Mouse (Mus musculus) CH12.LX (cell line): ENCODE data around the gene Anks4b. TPM values are rescaled to one million over a fixed set of nuclear protein-coding genes. Genes with fewer than 3 reads are reported as not detected.

ENCODE experiments used
- DNase-seq: peaks from one replicate; pipeline ENCODE4 v3.0.0-alpha.2; 2013; ENCODE audit errors: extremely low read depth
- H3K27ac ChIP-seq: 2 replicates; pipeline ENCODE4 v1.5.1; 2012; ENCODE audit warnings: low read depth, mild to moderate bottlenecking, control low read depth, moderate library complexity; ENCODE audit not compliant: insufficient read depth
- H3K27me3 ChIP-seq: replicated peaks from 2 replicates; pipeline ENCODE3; 2012; ENCODE audit warnings: inconsistent platforms
- H3K36me3 ChIP-seq, 2 experiments: replicated peaks in 1 of 2; 2 replicates each; pipeline versions ENCODE3 to v1.6.1; 2012; ENCODE audit warnings: inconsistent platforms in 1 of 2, low read length in 1 of 2, mild to moderate bottlenecking in 1 of 2, mixed read lengths in 1 of 2, moderate library complexity in 1 of 2; ENCODE audit not compliant: control insufficient read depth in 1 of 2, insufficient read depth in 1 of 2
- H3K4me1 ChIP-seq, 2 experiments: 2 replicates each; pipeline ENCODE4 v1.6.1; 2012; ENCODE audit warnings: inconsistent platforms in 1 of 2, moderate library complexity in 1 of 2; ENCODE audit not compliant: insufficient read depth in 2 of 2, control insufficient read depth in 1 of 2
- H3K4me2 ChIP-seq: 2 replicates; pipeline ENCODE4 v1.6.1; 2012; ENCODE audit warnings: low read depth, mild to moderate bottlenecking, control low read depth; ENCODE audit not compliant: poor library complexity, insufficient read depth, severe bottlenecking
- H3K4me3 ChIP-seq, 3 experiments: fragments of 150-350 bp in 1 of 3; sonication (generic) in 1 of 3; replicated peaks in 1 of 3; 2 replicates each; pipeline versions ENCODE3 to v1.5.1; 2011 to 2012; ENCODE audit warnings: low read depth in 2 of 3, low read length in 2 of 3, mild to moderate bottlenecking in 2 of 3, moderate library complexity in 2 of 3, control low read depth in 1 of 3, improper control_type of control experiment in 1 of 3, inconsistent platforms in 1 of 3, mixed read lengths in 1 of 3; ENCODE audit not compliant: poor library complexity in 1 of 3
- H3K79me2 ChIP-seq: replicated peaks from 2 replicates; pipeline ENCODE4 v1.6.1; 2012; ENCODE audit warnings: mild to moderate bottlenecking, moderate library complexity; ENCODE audit not compliant: control insufficient read depth, poor library complexity, insufficient read depth, severe bottlenecking; ENCODE audit errors: extremely low read depth
- H3K9ac ChIP-seq: 2 replicates; pipeline ENCODE4 v1.6.1; 2012; ENCODE audit warnings: low read depth, mild to moderate bottlenecking, control low read depth, moderate library complexity; ENCODE audit not compliant: insufficient read depth
- H3K9me3 ChIP-seq: replicated peaks from 2 replicates; pipeline ENCODE3; 2012; ENCODE audit warnings: low read length, inconsistent platforms, mixed read lengths
- BHLHE40 ChIP-seq: IDR thresholded peaks from 2 replicates; pipeline ENCODE4 v1.6.1; 2011; ENCODE audit warnings: mild to moderate bottlenecking, low read depth, low read length, improper control_type of control experiment
- CHD2 ChIP-seq: IDR thresholded peaks from 2 replicates; pipeline ENCODE4 v1.6.1; 2011; ENCODE audit warnings: low read length, improper control_type of control experiment
- CTCF ChIP-seq, 2 experiments: IDR thresholded peaks in 1 of 2; conservative IDR thresholded peaks in 1 of 2; 2 replicates each; pipeline ENCODE4 v1.5.1; 2011 to 2012; ENCODE audit warnings: low read depth in 2 of 2, low read length in 2 of 2, improper control_type of control experiment in 1 of 2, inconsistent platforms in 1 of 2, mild to moderate bottlenecking in 1 of 2, moderate library complexity in 1 of 2
- EP300 ChIP-seq: IDR thresholded peaks from 2 replicates; pipeline ENCODE4 v1.6.1; 2011; ENCODE audit warnings: low read length, improper control_type of control experiment
- ETS1 ChIP-seq: conservative IDR thresholded peaks from 2 replicates; pipeline ENCODE4 v1.6.1; 2012; ENCODE audit warnings: low read depth, mild to moderate bottlenecking, inconsistent platforms, low read length, improper control_type of control experiment, moderate library complexity
- GABPA ChIP-seq: IDR thresholded peaks from 2 replicates; pipeline ENCODE4 v1.6.1; 2012; ENCODE audit warnings: low read depth, low read length, improper control_type of control experiment, inconsistent platforms; ENCODE audit not compliant: insufficient replicate concordance
- HCFC1 ChIP-seq: IDR thresholded peaks from 2 replicates; pipeline ENCODE4 v1.6.1; 2012; ENCODE audit warnings: low read depth, mild to moderate bottlenecking, inconsistent platforms, low read length, improper control_type of control experiment
- JUN ChIP-seq: IDR thresholded peaks from 2 replicates; pipeline ENCODE4 v1.6.1; 2011; ENCODE audit warnings: low read depth, mild to moderate bottlenecking, low read length, improper control_type of control experiment, moderate library complexity; ENCODE audit not compliant: insufficient read depth
- JUND ChIP-seq: conservative IDR thresholded peaks from 2 replicates; pipeline ENCODE4 v1.6.1; 2011; ENCODE audit warnings: low read depth, low read length, improper control_type of control experiment
- KAT2A ChIP-seq: IDR thresholded peaks from 2 replicates; pipeline ENCODE4 v1.6.1; 2012; ENCODE audit warnings: low read length, improper control_type of control experiment, inconsistent platforms; ENCODE audit not compliant: insufficient replicate concordance
- MAX ChIP-seq: IDR thresholded peaks from 2 replicates; pipeline ENCODE4 v1.6.1; 2011; ENCODE audit warnings: low read length, improper control_type of control experiment
- MYC ChIP-seq: IDR thresholded peaks from 2 replicates; pipeline ENCODE4 v1.6.1; 2011; ENCODE audit warnings: low read depth, mild to moderate bottlenecking, improper control_type of control experiment, low read length
- NELFE ChIP-seq: IDR thresholded peaks from 2 replicates; pipeline ENCODE4 v1.6.1; 2011; ENCODE audit warnings: low read depth, low read length, improper control_type of control experiment
- POLR2A ChIP-seq: IDR thresholded peaks from 2 replicates; pipeline ENCODE4 v1.6.1; 2011; ENCODE audit warnings: low read depth, mild to moderate bottlenecking, improper control_type of control experiment, low read length
- POLR2AphosphoS2 ChIP-seq: IDR thresholded peaks from 2 replicates; pipeline ENCODE4 v1.6.1; 2011; ENCODE audit warnings: low read depth, low read length, improper control_type of control experiment
- RAD21 ChIP-seq: IDR thresholded peaks from 2 replicates; pipeline ENCODE4 v1.6.1; 2011; ENCODE audit warnings: low read depth, mild to moderate bottlenecking, low read length, improper control_type of control experiment, moderate library complexity
- RCOR1 ChIP-seq: conservative IDR thresholded peaks from 2 replicates; pipeline ENCODE4 v1.6.1; 2012; ENCODE audit warnings: low read depth, mild to moderate bottlenecking, inconsistent platforms, low read length, improper control_type of control experiment
- SIN3A ChIP-seq: IDR thresholded peaks from 2 replicates; pipeline ENCODE4 v1.6.1; 2012; ENCODE audit warnings: low read length, improper control_type of control experiment, inconsistent platforms
- SMC3 ChIP-seq: IDR thresholded peaks from 2 replicates; pipeline ENCODE4 v1.6.1; 2011; ENCODE audit warnings: low read depth, low read length, improper control_type of control experiment
- TBP ChIP-seq: conservative IDR thresholded peaks from 2 replicates; pipeline ENCODE4 v1.6.1; 2011; ENCODE audit warnings: low read depth, low read length, improper control_type of control experiment
- TCF12 ChIP-seq: IDR thresholded peaks from 2 replicates; pipeline ENCODE4 v1.6.1; 2014; ENCODE audit warnings: low read depth, mild to moderate bottlenecking, inconsistent platforms, low read length, improper control_type of control experiment
- UBTF ChIP-seq: IDR thresholded peaks from 2 replicates; pipeline ENCODE4 v1.6.1; 2012; ENCODE audit warnings: low read depth, mild to moderate bottlenecking, inconsistent platforms, low read length, improper control_type of control experiment, moderate library complexity
- USF1 ChIP-seq: IDR thresholded peaks from 2 replicates; pipeline ENCODE4 v1.6.1; 2014; ENCODE audit warnings: low read depth, mild to moderate bottlenecking, inconsistent platforms, low read length, improper control_type of control experiment
- ZC3H11A ChIP-seq: IDR thresholded peaks from 2 replicates; pipeline ENCODE4 v1.6.1; 2012; ENCODE audit warnings: low read depth, mild to moderate bottlenecking, inconsistent platforms, low read length, improper control_type of control experiment
- ZMIZ1 ChIP-seq: IDR thresholded peaks from 2 replicates; pipeline ENCODE4 v1.6.1; 2012; ENCODE audit warnings: low read depth, mild to moderate bottlenecking, inconsistent platforms, low read length, improper control_type of control experiment
- ZNF384 ChIP-seq: IDR thresholded peaks from 2 replicates; pipeline ENCODE4 v1.6.1; 2012; ENCODE audit warnings: low read depth, low read length, improper control_type of control experiment, inconsistent platforms
- dilution Hi-C: fragments of 300-500 bp; cut with MboI; formaldehyde crosslinking; loops from 2 replicates; pipeline ENCODE4 v1.14.3; 2020; ENCODE audit warnings: low sequenced_read_pairs; ENCODE audit not compliant: extremely low pct_unique_long_range_greater_than_20kb, extremely low pct_ligation_motif_present
- in situ Hi-C: fragments of 300-500 bp; cut with MboI; formaldehyde crosslinking; loops from 3 replicates; pipeline ENCODE4 v1.14.3; 2019; ENCODE audit warnings: low sequenced_read_pairs, low pct_ligation_motif_present, low pct_unique_long_range_greater_than_20kb, mixed read lengths
- polyA plus RNA-seq: library from polyadenylated mRNA; unstranded; fragments of >175 nt; gene quantifications from 2 replicates; pipeline ENCODE4 v1.2.1, GENCODE M21; 2012; ENCODE audit warnings: low read depth; ENCODE audit not compliant: insufficient read length
- total RNA-seq, 2 experiments: library from RNA; depleted of rRNA; stranded (reverse); fragments of 300-350 nt in 1 of 2; fragments of >200 nt in 1 of 2; gene quantifications; 2 replicates each; pipeline ENCODE4 v1.2.3; 2012 to 2014

Gene Anks4b
- total and polyA plus RNA-seq, 3 experiments: not detected

DNA sequence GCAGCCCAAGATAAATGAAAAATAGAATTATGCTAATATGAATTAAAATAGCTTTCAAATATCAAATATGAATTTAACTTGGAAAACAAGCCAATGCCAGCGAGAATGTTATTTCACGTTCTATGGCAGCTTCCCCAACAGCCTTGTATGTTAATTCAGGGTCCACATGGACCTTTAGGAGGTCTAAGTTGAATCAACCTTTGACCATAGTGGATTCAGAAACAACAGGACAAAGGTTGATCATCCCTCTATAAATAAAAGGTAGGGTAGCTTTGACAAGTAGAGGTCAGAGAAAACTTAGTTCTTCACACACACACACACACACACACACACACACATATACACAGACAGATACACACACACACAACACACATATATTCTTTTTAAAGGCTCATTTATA, 22.8 kb upstream of the Anks4b start:
- DNase-seq: no peak
- dilution Hi-C loops (no loop called here), in situ Hi-C loops (no loop called here)
- no peak overlapping the region for H3K9ac ChIP-seq
- no peaks in the 10 kb centered on the region for H3K36me3 ChIP-seq
- no peak overlapping the region for H3K4me2 ChIP-seq
- no peak overlapping the region for H3K27ac ChIP-seq
- H3K4me1 ChIP-seq: peaks cover 2 to 16% of the 10 kb centered on the region in 2 experiments; a peak in 2 of 4 replicates
- TF ChIP-seq SMC3: no peak
- no peak for TF ChIP-seq TBP
- no peak for TF ChIP-seq RCOR1
- no peak for TF ChIP-seq TCF12
- TF ChIP-seq SIN3A: no peak
- TF ChIP-seq USF1: no peak
- TF ChIP-seq CTCF (conservative IDR thresholded peaks at IDR 0.05 in 1 of 2, IDR thresholded peaks at IDR 0.05 in 1 of 2; ENCODE audit: low read depth in 2 of 2, low read length in 2 of 2): no peak
- no peak for TF ChIP-seq NELFE
- no peak for TF ChIP-seq GABPA
- no peak for TF ChIP-seq POLR2A
- no peak for TF ChIP-seq ZNF384
- TF ChIP-seq MYC: no peak
- no peak for TF ChIP-seq CHD2
- TF ChIP-seq HCFC1: no peak
- TF ChIP-seq MAX: no peak
- TF ChIP-seq POLR2AphosphoS2: no peak
- TF ChIP-seq JUN: no peak
- TF ChIP-seq RAD21: no peak
- no peaks in the 10 kb centered on the region for H3K27me3 ChIP-seq
- H3K9me3 ChIP-seq: peaks cover 6% of the 10 kb centered on the region
- H3K4me3 ChIP-seq: no peak overlapping the region
- H3K79me2 ChIP-seq: no peaks in the 10 kb centered on the region

DNA sequence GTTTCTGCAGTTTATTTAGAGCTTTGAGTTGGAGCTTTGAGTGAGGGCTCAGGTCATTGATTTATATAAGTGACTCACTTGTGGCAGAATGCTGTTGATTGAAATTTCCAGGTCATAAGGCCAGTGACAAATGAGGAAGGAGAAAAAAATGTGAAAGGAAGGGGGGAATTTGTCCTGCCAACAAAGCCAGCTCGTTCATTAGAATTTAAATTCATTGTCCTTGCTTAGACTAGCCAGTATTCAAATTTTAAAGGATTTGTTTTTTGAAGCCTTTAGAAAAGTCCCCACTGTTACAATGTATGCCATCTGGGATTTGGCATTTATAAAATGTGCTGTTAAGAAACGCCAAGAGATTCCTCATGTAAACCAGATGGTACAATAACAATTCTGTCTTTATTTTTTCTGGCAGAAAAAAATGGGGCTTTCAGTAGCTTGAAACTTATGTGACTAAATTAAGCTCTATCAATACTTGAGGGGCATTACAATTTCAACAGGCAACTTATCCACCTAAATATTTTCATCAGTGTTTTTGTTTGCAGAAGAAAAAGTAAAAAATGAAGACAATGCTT, 16.7 kb upstream of the Anks4b start:
- Histone ChIP-seq H3K4me3 (no peak overlapping the region), H3K79me2 (no peaks in the 10 kb centered on the region), H3K36me3 (no peaks in the 10 kb centered on the region), H3K27me3 (no peaks in the 10 kb centered on the region), H3K9me3 (peaks cover 12% of the 10 kb centered on the region), H3K4me2 (no peak overlapping the region), H3K9ac (no peak overlapping the region), H3K27ac (no peak overlapping the region), H3K4me1 (no peaks in the 10 kb centered on the region)
- dilution Hi-C loops (no loop called here), in situ Hi-C loops (no loop called here)
- no peak for DNase-seq
- TF ChIP-seq EP300 (no peak), UBTF (no peak), CHD2 (no peak), KAT2A (no peak), ETS1 (no peak), BHLHE40 (no peak), ZMIZ1 (no peak), ZC3H11A (no peak), TBP (no peak), POLR2A (no peak), JUND (no peak)
